In genomic region chr12:85280845-85281651, GRCm38 (mm10) we compare ENCODE assay signal across 8 mouse cellular contexts. TPM values are rescaled to one million over a fixed set of nuclear protein-coding genes. Genes with fewer than 3 reads are reported as not detected.
DNase-seq lines count a peak whose midpoint lies in the region; ATAC-seq lines count a peak whose summit lies in the region.

No protein-coding gene starts in this region.

- no peaks in the 10 kb centered on the region for H3K36me3 ChIP-seq in heart, embryonic 11.5 days (ENCODE audit: control insufficient read depth, insufficient read depth, low read length)
- no peaks in the 10 kb centered on the region for H3K36me3 ChIP-seq in hindbrain, embryonic 11.5 days (ENCODE audit: control insufficient read depth, insufficient read depth, low read length)

- no peak overlapping the region for H3K27ac ChIP-seq in heart, embryonic 11.5 days (ENCODE audit: low read depth, low read length)
- H3K27ac ChIP-seq in hindbrain, embryonic 11.5 days (ENCODE audit: low read depth, low read length), result no peak overlapping the region

- DNase-seq in heart, adult 18-20 months, result no peak
- peak; percentile 33 for DNase-seq in MEL-GATA-1-ER (ENCODE audit: extremely low read depth, low read depth)
- DNase-seq in hindbrain, embryonic 11.5 days (ENCODE audit: low spot score), result no peak
- no peak for DNase-seq in thymus, postnatal 25 days
- DNase-seq in left cerebral cortex, postnatal 25 days (ENCODE audit: low spot score in 2 of 2), result no peak
- no peak for DNase-seq in gastrocnemius, postnatal 36 days

- H3K4me3 ChIP-seq in heart, embryonic 11.5 days (ENCODE audit: low read depth, low read length), result peak overlapping the region; percentile 67
- H3K4me3 ChIP-seq in hindbrain, embryonic 11.5 days (ENCODE audit: low read depth, low read length), result no peak overlapping the region

- no peak for ATAC-seq in heart, embryonic 11.5 days (replicated peaks; ENCODE audit: insufficient number of reproducible peaks, low FRiP score, low TSS enrichment)
- no peak; the same call in 1 of the 2 replicates for ATAC-seq in hindbrain, embryonic 11.5 days (ENCODE audit: low FRiP score)
- peak; percentile 86 for ATAC-seq in megakaryocyte-erythroid progenitor cell, adult 5-6 weeks (replicated peaks; ENCODE audit: low FRiP score, low TSS enrichment, poor library complexity, severe bottlenecking)

- H3K9me3 ChIP-seq in heart, embryonic 11.5 days (replicated peaks; ENCODE audit: control insufficient read depth, low read length), result no peaks in the 10 kb centered on the region
- H3K9me3 ChIP-seq in hindbrain, embryonic 11.5 days (ENCODE audit: control insufficient read depth, low read length), result no peaks in the 10 kb centered on the region

- no peaks in the 10 kb centered on the region for H3K27me3 ChIP-seq in heart, embryonic 11.5 days (ENCODE audit: control insufficient read depth, insufficient read depth, low read length)
- H3K27me3 ChIP-seq in hindbrain, embryonic 11.5 days (ENCODE audit: control insufficient read depth, insufficient read depth, low read length), result no peaks in the 10 kb centered on the region

- H3K4me2 ChIP-seq in heart, embryonic 11.5 days, result peak overlapping the region; percentile 88
- peak overlapping the region; percentile 86 for H3K4me2 ChIP-seq in hindbrain, embryonic 11.5 days (replicated peaks; ENCODE audit: low read depth, low read length)

- H3K9ac ChIP-seq in heart, embryonic 11.5 days (ENCODE audit: low read depth, low read length), result no peak overlapping the region
- no peak overlapping the region for H3K9ac ChIP-seq in hindbrain, embryonic 11.5 days (ENCODE audit: low read depth, low read length)

- H3K4me1 ChIP-seq in heart, embryonic 11.5 days (ENCODE audit: control insufficient read depth, insufficient read depth, low read length), result no peaks in the 10 kb centered on the region
- H3K4me1 ChIP-seq in hindbrain, embryonic 11.5 days (replicated peaks; ENCODE audit: control insufficient read depth, insufficient read depth, low read length), result peaks cover 5% of the 10 kb centered on the region; the same call in 1 of the 2 replicates

- intact Hi-C loops in left cerebral cortex, postnatal 25 days (cut with DNase I), result no loop called here
- intact Hi-C loops in gastrocnemius, postnatal 36 days (cut with DNase I), result no loop called here

- WGBS in heart, embryonic 11.5 days (ENCODE audit: insufficient replicate concordance), result 63% methylated on average over 12 of the region's 12 CpGs
- WGBS in hindbrain, embryonic 11.5 days, result 65% methylated on average over 12 of the region's 12 CpGs

RNA-seq across cellular contexts. Expression of gene Acyp1, which starts 7.2 kb away (rescaled TPM):
- polyA plus RNA-seq in heart, embryonic 11.5 days (2014; fragmentation: Nextera tagmentation; extraction: Ambion mirVana), result 68.6 and 70.6 TPM in 2 replicates
- 10 to 100 TPM; 20.5 to 25.2 TPM for total RNA-seq in heart, adult 18-20 months (2021)
- 71.4 and 73.8 TPM in 2 replicates for polyA plus RNA-seq in hindbrain, embryonic 11.5 days (2014; fragmentation: Nextera tagmentation; extraction: Ambion mirVana)
- total RNA-seq in megakaryocyte-erythroid progenitor cell, adult 5-6 weeks (2014; fragmentation: Nextera tagmentation), result 92.9 and 101 TPM in 2 replicates
- total RNA-seq in megakaryocyte-erythroid progenitor cell, adult 5-6 weeks (2017), result 33.1 and 110 TPM in 2 replicates
- 10 to 100 TPM; 31.6 to 35.9 TPM for total RNA-seq in left cerebral cortex, postnatal 25 days (2021)
- 10 to 100 TPM; 38.0 to 38.6 TPM for total RNA-seq in gastrocnemius, postnatal 36 days (2021)

RNA-seq across cellular contexts. Expression of gene Zc2hc1c, which starts 7.3 kb away (rescaled TPM):
- 0.69 and 0.93 TPM in 2 replicates for polyA plus RNA-seq in heart, embryonic 11.5 days (2014; fragmentation: Nextera tagmentation; extraction: Ambion mirVana)
- 1 to 10 TPM; 1.7 to 2.3 TPM for total RNA-seq in heart, adult 18-20 months (2021)
- polyA plus RNA-seq in hindbrain, embryonic 11.5 days (2014; fragmentation: Nextera tagmentation; extraction: Ambion mirVana), result 1.2 and 1.5 TPM in 2 replicates
- total RNA-seq in megakaryocyte-erythroid progenitor cell, adult 5-6 weeks (2014; fragmentation: Nextera tagmentation), result 0.47 TPM in 1 of 2 replicates, not detected in the other
- total RNA-seq in megakaryocyte-erythroid progenitor cell, adult 5-6 weeks (2017), result not detected in 2 replicates
- 1 to 10 TPM; 1.9 to 2.0 TPM for total RNA-seq in left cerebral cortex, postnatal 25 days (2021)
- 1 to 10 TPM in 1 of 2 experiments, under 1 TPM in 1; 0.72 to 1.0 TPM for total RNA-seq in gastrocnemius, postnatal 36 days (2021)

RNA-seq across cellular contexts. Expression of gene Mlh3, which starts 10.6 kb away (rescaled TPM):
- polyA plus RNA-seq in heart, embryonic 11.5 days (2014; fragmentation: Nextera tagmentation; extraction: Ambion mirVana), result 6.7 and 8.3 TPM in 2 replicates
- 1 to 10 TPM; 7.9 to 9.5 TPM for total RNA-seq in heart, adult 18-20 months (2021)
- 7.7 and 8.4 TPM in 2 replicates for polyA plus RNA-seq in hindbrain, embryonic 11.5 days (2014; fragmentation: Nextera tagmentation; extraction: Ambion mirVana)
- total RNA-seq in megakaryocyte-erythroid progenitor cell, adult 5-6 weeks (2014; fragmentation: Nextera tagmentation), result 11.1 and 13.9 TPM in 2 replicates
- 6.8 and 12.3 TPM in 2 replicates for total RNA-seq in megakaryocyte-erythroid progenitor cell, adult 5-6 weeks (2017)
- 10 to 100 TPM; 14.9 to 18.4 TPM for total RNA-seq in left cerebral cortex, postnatal 25 days (2021)
- 1 to 10 TPM; 6.5 to 7.0 TPM for total RNA-seq in gastrocnemius, postnatal 36 days (2021)

RNA-seq across cellular contexts. Expression of gene Nek9, which starts 58.1 kb away (rescaled TPM):
- 10.5 and 15.6 TPM in 2 replicates for polyA plus RNA-seq in heart, embryonic 11.5 days (2014; fragmentation: Nextera tagmentation; extraction: Ambion mirVana)
- 100 to 1,000 TPM; 119 to 125 TPM for total RNA-seq in heart, adult 18-20 months (2021)
- 10.2 and 13.4 TPM in 2 replicates for polyA plus RNA-seq in hindbrain, embryonic 11.5 days (2014; fragmentation: Nextera tagmentation; extraction: Ambion mirVana)
- 23.8 and 29.5 TPM in 2 replicates for total RNA-seq in megakaryocyte-erythroid progenitor cell, adult 5-6 weeks (2014; fragmentation: Nextera tagmentation)
- total RNA-seq in megakaryocyte-erythroid progenitor cell, adult 5-6 weeks (2017), result 21.9 and 23.5 TPM in 2 replicates
- 10 to 100 TPM; 27.8 to 29.6 TPM for total RNA-seq in left cerebral cortex, postnatal 25 days (2021)
- total RNA-seq in gastrocnemius, postnatal 36 days (2021), result 100 to 1,000 TPM in 1 of 2 experiments, 10 to 100 TPM in 1; 86.2 to 105 TPM
